Mouse (Mus musculus) gastrocnemius, adult 8-10 months (tissue): ENCODE data around the gene Cntnap2. TPM values are rescaled to one million over a fixed set of nuclear protein-coding genes. Genes with fewer than 3 reads are reported as not detected.

ENCODE experiments used
- DNase-seq, 2 experiments: peaks; one replicate each; pipeline ENCODE4 v3.0.0; 2022; ENCODE audit warnings: low spot score in 2 of 2
- total RNA-seq, 4 experiments: library from RNA; stranded (reverse); gene quantifications; 2 replicates each; pipeline ENCODE4 v1.2.4; 2022

The Cntnap2 gene
- total RNA-seq, 4 experiments from 2014 or later = 4.4 to 9.3 (median 6.0) TPM

DNA sequence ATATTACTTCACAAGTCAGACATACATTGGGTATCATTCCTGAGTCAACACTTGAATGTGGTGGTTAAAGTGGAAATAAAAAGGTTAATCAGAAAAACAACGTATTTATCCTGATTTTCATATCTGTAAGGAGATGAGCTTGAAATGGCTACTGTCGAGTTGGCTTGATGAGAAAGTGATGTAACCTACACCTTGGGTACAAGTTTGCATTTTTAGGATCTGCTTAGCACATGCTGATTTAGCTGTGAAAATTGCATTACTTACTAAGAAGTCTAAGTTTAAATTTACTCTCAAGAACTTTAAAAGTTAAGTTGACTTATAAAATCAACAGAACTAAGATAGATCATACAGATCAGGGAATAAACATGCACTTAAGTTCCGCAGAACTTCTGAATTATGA is 879.1 kb downstream of the Cntnap2 start:
- DNase-seq = no peak

DNA sequence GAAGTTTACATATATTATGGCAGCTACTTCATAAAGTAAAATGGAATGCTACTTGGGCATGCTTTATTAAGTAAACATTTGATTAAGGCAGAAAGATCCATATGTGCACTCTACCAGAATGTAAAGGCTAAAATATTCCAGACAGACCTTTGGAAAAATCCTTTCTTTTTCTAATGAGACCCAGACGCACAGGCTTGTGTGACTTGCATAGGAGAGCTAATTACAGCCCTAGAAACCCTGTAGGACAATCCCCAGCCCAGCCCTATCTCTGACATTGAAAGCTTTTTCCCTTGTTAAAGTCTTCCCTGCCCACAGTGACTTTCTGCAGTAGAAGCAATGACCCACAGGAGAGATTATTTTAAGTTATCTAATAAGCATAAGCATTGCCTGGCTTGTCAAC is 879.6 kb downstream of the Cntnap2 start:
- DNase-seq = no peak

DNA sequence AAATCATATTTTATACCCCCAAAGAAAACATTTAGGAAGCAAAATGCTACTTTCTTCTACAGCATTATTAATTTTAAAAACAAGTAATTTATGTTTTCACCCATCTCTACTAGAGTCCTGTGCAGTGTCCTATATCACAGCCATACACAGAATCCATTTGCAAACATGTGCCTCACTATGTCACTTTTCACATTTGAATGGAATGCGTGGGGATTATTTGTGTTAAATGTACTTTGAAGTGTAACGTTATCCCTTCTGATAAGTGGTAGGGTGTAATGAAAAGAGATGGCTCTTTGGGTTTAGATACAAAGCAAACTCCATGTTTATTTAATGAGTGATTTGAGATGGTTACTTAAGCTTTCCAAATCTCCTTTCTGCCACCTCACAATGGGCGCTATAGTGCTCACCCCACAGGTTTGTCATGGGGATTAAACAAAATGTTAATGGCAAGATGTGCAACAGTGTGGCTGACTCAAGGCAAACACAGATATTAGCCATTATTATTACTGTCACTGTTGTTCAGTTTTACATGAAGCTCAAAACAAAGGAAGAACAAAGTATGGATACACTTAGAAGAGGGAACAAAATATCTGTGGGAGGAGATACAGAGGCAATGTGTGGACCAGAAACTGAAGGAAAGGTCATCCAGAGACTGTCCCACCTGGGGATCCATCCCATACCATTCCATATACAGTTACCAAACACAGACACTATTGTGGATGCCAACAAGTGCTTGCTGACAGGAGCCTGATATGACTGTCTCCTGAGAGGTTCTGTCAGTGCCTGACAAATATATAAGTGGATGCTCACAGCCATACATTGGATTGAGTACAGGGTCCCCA is 886.2 kb downstream of the Cntnap2 start:
- no peak for DNase-seq

DNA sequence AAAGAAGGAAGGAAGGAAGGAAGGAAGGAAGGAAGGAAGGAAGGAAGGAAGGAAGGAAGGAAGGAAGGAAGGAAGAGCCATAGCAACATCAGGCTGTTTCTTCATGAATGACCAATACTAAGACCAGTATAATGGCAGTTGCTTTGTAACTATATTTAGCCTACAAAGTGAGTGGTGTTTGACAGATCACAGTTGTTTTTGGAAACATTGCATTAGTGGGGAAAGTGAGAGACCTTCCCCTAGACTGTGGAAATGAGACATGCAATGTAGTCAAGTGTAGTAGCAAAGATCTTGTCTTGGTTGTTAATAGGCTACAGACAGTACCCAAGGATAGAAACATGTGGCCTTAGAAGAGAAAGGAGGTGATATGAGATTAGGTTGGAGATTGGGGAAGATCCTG is 895.6 kb downstream of the Cntnap2 start:
- no peak for DNase-seq

DNA sequence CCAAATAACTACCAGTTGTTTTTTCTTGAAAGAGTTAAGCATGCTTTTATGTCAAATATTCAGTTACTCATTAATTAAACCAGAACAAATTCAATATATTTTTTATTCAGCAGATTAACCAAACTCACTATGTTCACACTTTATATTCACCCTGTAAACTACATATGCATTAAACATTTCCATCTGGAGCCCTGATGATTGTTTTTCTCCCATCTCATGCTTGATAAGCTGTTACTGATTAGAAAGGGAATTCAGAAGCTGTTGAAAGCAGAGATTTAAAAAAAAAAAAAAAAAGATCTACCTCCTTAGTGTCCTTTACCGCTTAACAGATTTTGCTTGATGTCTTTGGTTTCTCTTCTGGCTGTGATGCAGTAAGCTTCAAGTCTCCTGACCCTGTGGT is 905.3 kb downstream of the Cntnap2 start:
- no peak for DNase-seq

DNA sequence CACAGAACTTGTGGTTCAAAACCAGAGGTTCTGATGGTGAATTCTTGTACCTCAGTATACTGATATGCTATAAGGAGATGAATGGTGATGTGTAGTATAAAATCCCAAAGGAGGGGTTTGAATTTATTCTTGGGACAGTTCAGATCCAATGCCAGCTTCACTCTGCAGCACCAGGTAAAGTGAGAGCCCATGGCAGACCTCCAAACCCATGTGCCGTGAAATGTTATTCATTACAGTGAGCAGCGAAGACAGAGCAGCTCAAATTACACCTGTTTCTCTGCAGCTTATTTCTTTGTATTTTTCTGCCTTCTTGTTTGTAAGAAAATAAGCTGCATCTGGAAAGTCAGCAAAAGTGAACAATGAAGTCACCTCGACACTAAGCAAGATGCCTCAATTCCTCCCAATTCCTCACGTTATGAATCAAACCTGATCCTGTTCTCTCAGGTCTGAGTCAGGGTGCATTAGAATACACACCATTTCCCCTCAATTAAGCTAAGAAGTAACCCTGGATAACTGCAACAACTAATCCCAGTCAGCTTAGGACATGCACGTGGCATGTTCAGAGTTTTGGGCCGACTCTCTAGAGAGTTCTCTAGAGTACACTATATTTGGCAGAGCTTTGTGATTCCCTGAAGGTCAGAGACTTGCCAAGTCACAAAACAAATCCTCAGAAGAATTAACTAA is 915.5 kb downstream of the Cntnap2 start:
- DNase-seq = no peak

DNA sequence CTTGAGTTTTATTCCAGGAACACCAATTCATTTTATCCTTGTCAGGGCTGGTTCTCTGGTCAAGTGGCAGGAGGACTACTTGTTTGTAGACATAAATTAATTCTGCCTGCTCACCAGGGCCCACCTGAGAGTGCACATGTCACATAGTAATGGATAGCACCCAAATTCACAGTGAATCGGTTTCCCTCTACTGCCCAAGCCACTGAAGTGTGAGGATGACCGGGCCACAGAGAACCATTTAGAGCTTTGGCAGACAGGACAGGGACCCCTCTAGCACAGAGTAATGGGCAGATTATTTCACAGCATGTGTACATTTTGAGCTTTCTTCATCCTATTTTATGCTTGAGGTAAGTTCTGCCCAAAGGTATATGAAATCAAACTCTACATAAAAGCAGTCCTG is 920.0 kb downstream of the Cntnap2 start:
- no peak for DNase-seq

DNA sequence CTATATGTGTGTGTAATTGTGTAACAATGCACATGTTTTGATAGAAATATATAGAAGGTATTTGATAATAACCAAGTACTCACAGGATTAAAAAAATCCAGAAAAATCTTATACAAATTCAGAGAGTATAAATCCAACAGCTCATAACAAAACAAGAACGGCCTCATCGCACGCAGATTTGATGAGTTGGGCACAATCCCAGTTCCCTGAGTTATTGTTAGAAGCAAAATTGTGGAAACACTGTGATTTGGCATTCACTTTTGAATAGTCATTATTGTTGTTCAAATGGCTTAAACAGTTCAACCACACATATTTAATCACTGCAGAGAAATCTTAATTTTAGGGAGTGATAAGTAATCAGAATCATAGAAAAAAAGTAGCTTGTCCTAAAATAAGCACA is 928.9 kb downstream of the Cntnap2 start:
- DNase-seq = no peak

DNA sequence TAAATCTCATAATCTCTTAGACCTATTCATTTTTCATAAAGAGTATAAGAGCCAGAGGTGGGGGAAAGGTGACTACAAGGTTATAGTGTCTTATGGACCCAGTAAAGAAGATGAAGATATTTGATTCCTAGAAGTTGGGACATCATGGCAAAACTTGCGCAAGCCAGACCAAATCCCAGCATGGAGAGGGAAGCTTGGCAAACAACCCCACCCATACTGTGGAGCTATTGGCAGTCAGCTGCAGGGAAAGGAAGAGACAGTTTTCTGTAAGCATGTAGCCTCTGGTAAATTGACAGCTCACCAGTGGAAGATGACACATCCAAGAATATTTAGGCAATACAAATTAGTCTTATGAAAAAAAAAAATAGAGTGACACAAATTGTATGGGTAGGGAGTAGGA is 931.9 kb downstream of the Cntnap2 start:
- no peak for DNase-seq

DNA sequence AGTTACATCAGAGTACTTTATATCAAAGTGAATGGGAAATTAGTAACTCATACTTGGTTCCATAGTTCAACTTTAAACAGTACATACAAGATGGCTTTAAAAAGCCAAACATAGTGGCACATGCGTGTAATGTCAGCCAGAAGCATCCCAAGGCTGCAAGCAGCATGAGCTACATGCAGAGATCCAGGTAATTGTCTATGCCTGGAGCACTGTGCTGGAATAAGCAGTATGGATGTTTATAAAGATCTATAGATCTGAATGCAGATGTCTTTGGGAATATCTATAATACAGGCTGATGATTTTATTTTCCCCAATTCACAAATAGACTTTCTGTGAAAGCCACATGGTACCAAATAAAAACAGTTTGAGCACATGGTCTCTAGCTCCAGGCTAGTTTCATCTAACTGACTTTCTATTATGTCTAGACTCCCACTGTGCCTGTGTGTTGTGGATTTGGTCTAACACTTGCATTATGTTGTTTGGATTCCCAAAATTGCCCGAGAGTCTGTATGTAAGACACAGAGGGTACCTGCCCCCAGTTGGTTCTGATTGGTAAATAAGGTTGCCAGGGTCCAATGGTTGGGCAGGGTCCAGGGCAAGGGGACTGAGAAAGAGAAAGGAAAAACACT is 963.5 kb downstream of the Cntnap2 start:
- DNase-seq = no peak

DNA sequence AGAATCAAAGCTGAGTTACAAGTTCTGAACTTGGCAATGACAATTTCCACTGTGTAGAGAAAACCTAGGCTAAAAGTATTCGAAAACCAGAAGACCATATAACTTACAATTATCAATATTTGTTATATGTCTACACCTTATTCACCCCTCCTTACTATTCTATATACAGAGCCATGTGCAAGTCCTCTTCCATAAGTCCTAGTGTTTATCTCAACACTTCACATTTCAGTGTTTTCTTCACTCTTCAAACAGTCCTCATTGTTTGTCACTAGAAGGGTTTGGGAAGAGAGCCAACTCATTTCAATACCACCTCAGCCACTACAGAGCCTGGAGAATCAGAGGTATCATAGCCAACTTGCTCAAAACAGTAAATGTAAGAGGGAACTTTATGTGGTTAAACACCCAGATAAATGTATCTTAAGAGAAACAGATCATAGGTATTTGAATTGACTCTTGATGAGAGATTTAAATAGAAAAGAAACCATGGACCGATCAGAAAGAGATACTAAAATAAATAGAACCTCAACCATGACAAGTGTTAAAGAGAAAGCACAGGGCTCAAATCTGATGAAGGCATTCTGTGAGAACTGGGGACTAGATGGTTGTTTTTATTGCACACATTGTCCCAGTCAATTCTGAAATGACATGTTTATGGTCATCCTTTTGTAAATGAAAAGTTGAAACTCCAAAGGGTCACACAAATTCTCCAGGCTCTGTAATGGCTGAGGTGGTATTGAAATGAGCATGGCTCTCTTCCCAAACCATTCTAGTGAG is 972.9 kb downstream of the Cntnap2 start:
- DNase-seq = no peak

DNA sequence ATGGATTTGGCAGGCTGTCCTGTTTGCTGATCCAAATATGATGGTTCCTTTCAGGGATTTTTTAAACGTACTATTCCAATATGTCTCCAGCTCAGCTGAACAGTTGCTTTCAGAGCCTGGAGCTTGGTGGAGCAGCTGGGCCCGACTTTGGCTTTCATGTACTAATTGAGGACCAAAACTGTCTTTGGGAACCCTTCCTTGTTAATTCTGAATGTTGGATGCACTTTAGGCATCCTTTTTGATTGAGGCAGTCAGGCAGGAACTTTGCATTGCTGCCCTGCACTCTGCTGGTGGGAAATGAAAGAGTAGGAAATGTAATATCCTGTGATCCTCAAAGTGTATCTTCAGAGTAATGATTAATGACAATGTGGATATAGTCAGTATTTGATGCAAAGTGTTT is 974.0 kb downstream of the Cntnap2 start:
- DNase-seq = no peak

DNA sequence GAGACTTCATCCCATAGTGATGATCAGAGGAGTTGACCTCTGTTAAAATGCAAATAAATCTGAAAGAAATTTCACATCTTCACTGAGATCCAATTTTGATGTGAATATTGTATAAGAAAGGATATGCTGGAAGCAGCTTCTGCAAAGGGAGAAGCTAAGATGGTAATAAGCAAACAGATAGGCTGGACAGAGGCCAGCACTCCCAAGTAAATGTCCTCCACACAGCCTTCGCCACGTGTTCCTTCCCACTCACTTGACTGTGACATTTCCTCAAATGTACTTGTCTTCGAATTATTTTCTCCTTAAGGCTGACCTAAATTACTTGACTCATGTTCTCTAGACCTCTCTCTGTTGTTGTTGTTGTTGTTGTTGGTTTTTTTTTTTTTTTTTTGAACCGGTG is 981.5 kb downstream of the Cntnap2 start:
- no peak for DNase-seq

DNA sequence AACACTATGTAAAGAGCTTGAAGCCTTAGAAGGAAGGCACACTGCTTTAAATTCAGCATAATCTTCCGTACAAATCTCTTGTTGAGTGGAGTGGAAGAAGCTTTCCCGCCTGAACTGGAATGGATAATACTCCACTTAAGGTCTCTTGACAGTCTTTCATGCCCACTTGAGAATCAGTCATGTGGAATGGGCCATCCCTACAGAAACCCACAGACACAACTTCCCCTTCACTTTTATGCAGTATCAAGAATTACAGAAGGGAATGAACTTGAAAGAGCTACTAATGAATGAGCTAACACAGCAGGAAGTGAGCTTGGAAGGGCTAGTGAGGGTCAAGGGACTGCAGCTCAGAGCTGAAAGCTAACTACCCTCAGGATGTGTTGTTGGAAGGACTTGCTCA is 1021.1 kb downstream of the Cntnap2 start:
- no peak for DNase-seq

DNA sequence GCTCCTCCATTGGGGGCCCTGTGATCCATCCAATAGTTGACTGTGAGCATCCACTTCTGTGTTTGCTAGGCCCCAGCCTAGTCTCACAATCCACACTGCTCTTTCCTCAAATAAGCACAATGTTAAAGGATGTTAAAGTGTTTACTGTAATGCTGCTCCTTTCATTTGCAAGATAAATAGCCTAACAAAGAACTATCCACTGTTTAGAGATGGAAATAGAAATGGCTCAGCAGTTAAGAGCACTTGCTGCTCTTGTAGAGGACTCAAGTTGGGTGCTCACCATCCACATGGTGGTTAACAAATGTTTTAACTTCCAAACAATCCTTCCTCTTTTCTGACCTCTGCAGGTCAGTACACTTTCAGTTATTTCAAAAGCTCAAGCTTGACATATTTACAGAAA is 1022.3 kb downstream of the Cntnap2 start:
- no peak for DNase-seq

DNA sequence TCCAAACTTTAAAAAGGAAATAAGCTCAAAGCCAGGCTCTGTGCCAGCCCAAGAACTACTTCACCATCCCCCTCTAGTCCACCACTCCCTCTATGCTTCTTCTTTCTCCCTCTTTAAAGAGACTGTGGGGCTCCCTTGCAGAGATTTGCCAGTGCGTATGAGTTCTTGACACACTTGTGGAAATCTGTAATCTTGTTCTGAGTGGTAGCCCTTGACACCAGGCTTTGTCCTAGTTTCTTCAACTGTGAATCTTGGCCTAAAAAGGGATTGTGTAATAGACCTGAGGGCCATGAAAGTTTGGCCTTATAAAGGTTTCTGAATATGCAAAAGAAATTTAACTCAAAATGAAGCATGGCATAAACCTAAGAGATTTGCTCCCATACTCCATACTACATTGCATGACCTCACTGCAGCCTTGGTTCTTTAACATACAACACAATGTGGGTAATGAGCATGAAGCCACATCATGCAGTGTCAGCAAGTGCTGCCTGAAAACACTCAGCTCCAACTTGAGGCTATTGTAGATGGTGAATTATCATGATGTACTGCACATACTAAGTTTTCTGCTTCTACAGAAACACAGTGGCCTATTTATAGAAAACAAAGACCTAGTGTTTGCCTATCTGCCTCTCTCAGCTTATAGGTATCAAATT is 1084.2 kb downstream of the Cntnap2 start:
- no peak for DNase-seq

DNA sequence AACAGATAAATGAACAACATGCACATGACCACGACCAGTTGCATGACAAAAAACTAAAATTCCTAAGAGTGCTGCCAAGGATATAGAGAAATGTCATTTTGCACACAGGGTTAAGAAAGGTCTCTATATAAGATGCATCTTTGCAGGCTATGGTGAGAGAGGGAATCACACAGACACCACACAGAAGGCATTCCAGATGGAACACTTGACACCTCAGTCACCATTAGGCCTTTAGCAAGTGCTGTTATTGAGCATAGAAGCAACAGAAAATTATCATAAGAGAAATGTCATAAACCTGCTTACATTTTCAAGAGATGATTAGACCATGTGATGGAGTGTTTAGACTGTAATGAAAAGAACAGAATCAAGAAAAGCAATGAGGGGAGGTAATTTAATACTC is 1107.7 kb downstream of the Cntnap2 start:
- DNase-seq = no peak

DNA sequence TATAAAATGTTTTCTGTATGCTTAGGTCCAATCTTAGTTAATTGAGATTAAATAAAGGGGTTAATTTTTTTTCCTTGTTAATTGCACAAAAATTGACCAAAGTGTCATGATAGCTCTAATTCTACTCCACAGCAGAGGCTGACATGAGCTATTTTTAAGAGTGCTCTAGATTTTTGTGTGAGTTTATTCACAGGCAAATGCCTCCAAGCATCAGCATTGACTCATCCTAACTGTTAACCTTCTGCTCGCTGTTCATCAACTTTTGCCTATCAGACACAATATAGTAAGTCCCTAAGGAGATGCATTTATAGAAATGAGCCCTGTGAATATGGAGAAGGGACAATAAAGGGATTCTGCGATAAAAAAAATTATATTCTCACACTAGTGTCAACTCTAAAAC is 1138.1 kb downstream of the Cntnap2 start:
- DNase-seq = no peak

DNA sequence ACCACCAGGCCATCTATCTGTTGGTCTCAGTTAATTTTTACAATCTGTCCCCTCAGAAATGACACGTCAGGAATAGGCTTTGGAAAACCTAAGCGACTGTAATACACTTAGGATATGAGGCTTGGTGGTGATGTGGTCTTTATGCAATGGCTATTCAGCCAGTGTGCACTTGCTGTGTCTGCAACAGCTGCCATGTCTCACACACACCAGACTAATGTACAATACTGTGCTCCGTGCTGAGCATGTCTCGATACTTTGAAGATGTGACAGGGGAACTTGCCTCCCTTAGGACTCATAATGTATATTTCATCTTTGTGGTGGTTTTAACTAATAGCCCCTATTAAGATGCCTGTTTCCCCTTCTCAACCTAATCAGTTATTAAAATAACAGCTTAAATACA is 1142.7 kb downstream of the Cntnap2 start:
- no peak for DNase-seq

DNA sequence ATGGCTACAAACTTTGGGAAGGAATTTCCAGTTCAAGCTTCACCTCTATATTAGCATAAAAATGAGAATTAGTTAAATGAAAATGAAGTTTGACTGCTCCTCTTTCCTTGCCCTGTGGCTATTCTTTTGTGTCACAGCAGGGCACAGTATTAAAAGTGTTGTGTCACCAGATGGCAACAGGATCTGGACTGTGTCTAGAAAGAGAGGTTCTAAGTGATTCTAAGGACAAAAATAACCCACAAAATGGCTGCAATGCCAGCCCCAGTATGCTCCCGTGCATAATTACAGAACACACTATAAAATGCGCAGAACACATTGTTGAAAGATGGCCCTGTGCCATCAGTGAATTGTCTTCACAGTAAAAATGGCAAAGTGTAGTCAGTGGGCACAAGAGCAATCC is 1146.4 kb downstream of the Cntnap2 start:
- no peak for DNase-seq

DNA sequence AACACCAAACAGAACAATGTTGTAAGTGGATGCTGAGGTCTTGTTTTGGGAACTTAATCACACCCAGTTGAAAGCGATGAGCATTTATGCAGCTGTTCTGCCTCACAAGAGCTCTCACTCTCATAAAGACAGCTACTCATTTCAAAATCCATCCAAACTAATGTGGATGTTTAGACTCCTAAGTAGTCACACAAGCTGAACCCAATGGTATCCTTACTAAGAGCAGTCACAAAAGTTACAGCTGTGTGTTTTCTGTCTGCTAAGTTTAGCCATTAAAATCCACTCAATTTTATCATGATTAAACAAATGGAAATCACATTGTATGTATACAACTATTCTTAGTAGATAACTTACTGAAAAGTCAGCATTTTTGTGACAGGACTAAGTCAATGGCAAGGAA is 1173.7 kb downstream of the Cntnap2 start:
- DNase-seq = no peak
